Mouse (Mus musculus): ENCODE measurements at regions not wholly inside any gene's neighbourhood (a gene's known extent, or its start where the extent isn't known, plus 50 kb on each side); places are given as distances from the start of the nearest gene placed in this dataset.

GRCm38 (mm10) chr4:127635262-127635661, 277.3 kb upstream of the Gjb5 start:
- TF ChIP-seq CTCF (IDR thresholded peaks at IDR 0.05; ENCODE audit: control insufficient read depth, insufficient read depth, insufficient replicate concordance, low read depth, low read length) (no peak), POLR2A (IDR thresholded peaks at IDR 0.05; ENCODE audit: control insufficient read depth, low read depth, low read length) (no peak)

All from testis, adult 2 months (tissue).